In the genomic region with DNA sequence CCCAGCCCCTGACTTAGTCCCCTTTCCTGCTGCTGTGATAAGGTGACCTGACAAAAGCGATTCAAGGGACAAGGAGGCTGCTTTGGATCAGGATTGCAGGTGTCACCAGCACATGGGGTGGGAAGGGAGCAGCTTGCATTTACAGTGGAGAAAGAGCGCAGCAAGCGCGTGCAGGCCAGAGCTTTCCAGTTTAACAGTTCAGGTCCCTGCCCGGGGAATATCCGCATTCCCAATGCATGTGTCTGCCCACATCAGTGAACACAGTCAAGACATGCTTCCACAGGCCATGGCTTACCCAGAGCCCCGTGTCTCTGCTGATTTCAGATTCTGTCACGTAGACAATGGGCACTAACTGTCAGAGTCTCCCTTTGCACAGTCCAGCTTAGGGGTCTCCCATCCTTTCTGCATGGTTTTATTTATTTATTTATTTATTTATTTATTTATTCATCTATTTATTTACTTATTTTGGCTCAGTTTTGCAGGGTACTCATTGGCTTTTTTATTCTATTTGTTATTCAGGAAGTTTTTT, we compare ENCODE assay signal across 32 mouse cellular contexts.
DNase-seq lines count a peak whose midpoint lies in the region; ATAC-seq and TF ChIP-seq lines count a peak whose summit lies in the region.
"Had no signal": no experiment of that assay in that cellular context is flagged by ENCODE, and none has a peak within 500 bp of the region (broad histone marks: within the 10 kb centered on the region; RNA-seq: fewer than 3 reads in every experiment).

No protein-coding gene starts in this region.

- H3K4me2 ChIP-seq in embryonic facial prominence, embryonic 12.5 days (replicated peaks): no peak overlapping the region
- peak overlapping the region; percentile 12; the same call in 1 of the 2 replicates for H3K4me2 ChIP-seq in heart, embryonic 12.5 days
- H3K4me2 ChIP-seq in stomach, postnatal 0 days (replicated peaks; ENCODE audit: low read depth): no peak overlapping the region
- H3K4me2 ChIP-seq: forebrain, embryonic 12.5 days; heart, embryonic 15.5 days; hindbrain, embryonic 13.5 days; limb, embryonic 15.5 days; liver, embryonic 13.5 days; midbrain, embryonic 13.5 days had no signal

- peak; percentile 52; the same call in 1 of the 2 replicates for ATAC-seq in embryonic facial prominence, embryonic 12.5 days (ENCODE audit: insufficient number of reproducible peaks, insufficient read depth, low FRiP score, low TSS enrichment)
- ATAC-seq in heart, embryonic 12.5 days (ENCODE audit: insufficient number of reproducible peaks, low FRiP score): no peak
- ATAC-seq in stomach, postnatal 0 days (ENCODE audit: low FRiP score, low TSS enrichment): peak; percentile 40; the same call in 1 of the 2 replicates
- ATAC-seq: forebrain, postnatal 0 days; inflammation-experienced regulatory T-cells, adult 6 months; lung, postnatal 0 days; midbrain, embryonic 13.5 days had no signal

- no peaks in the 10 kb centered on the region for H3K36me3 ChIP-seq in embryonic facial prominence, embryonic 12.5 days
- H3K36me3 ChIP-seq in embryonic facial prominence, embryonic 10.5 days (replicated peaks): no peaks in the 10 kb centered on the region
- no peaks in the 10 kb centered on the region for H3K36me3 ChIP-seq in heart, embryonic 12.5 days
- H3K36me3 ChIP-seq in stomach, postnatal 0 days (ENCODE audit: control insufficient read depth, insufficient read depth, low read length): no peaks in the 10 kb centered on the region
- H3K36me3 ChIP-seq: forebrain, embryonic 12.5 days; heart, embryonic 15.5 days; hindbrain, embryonic 13.5 days; limb, embryonic 15.5 days; liver, embryonic 13.5 days; midbrain, embryonic 13.5 days had no signal

- TF ChIP-seq CTCF in stomach, postnatal 0 days (IDR thresholded peaks at IDR 0.05; ENCODE audit: low read depth): no peak

- H3K9ac ChIP-seq in embryonic facial prominence, embryonic 12.5 days: no peak overlapping the region
- H3K9ac ChIP-seq in heart, embryonic 12.5 days: no peak overlapping the region
- H3K9ac ChIP-seq in stomach, postnatal 0 days (ENCODE audit: low read length): no peak overlapping the region
- H3K9ac ChIP-seq: forebrain, embryonic 12.5 days; forebrain, postnatal 0 days; heart, embryonic 15.5 days; hindbrain, embryonic 13.5 days; limb, embryonic 15.5 days; liver, embryonic 13.5 days; midbrain, embryonic 13.5 days had no signal

- peaks cover 38% of the 10 kb centered on the region for H3K4me1 ChIP-seq in embryonic facial prominence, embryonic 12.5 days
- peaks cover 56% of the 10 kb centered on the region for H3K4me1 ChIP-seq in embryonic facial prominence, embryonic 10.5 days
- peaks cover 37% of the 10 kb centered on the region for H3K4me1 ChIP-seq in heart, embryonic 12.5 days (replicated peaks)
- H3K4me1 ChIP-seq in stomach, postnatal 0 days (replicated peaks; ENCODE audit: control insufficient read depth, insufficient read depth): peaks cover 6% of the 10 kb centered on the region
- H3K4me1 ChIP-seq: liver, embryonic 13.5 days; megakaryocyte, embryonic 14.5 days had no signal

- no peak overlapping the region for H3K27ac ChIP-seq in embryonic facial prominence, embryonic 12.5 days
- H3K27ac ChIP-seq in embryonic facial prominence, embryonic 10.5 days (replicated peaks): no peak overlapping the region
- peak overlapping the region; percentile 9; the same call in 1 of the 2 replicates for H3K27ac ChIP-seq in heart, embryonic 12.5 days (ENCODE audit: poor library complexity, severe bottlenecking)
- H3K27ac ChIP-seq in stomach, postnatal 0 days (replicated peaks): no peak overlapping the region
- H3K27ac ChIP-seq: forebrain, embryonic 12.5 days; heart, embryonic 15.5 days; hindbrain, embryonic 13.5 days; layer of hippocampus, adult 2 months; limb, embryonic 15.5 days; liver, embryonic 13.5 days; midbrain, embryonic 13.5 days had no signal

- no peaks in the 10 kb centered on the region for H3K9me3 ChIP-seq in embryonic facial prominence, embryonic 12.5 days
- no peaks in the 10 kb centered on the region for H3K9me3 ChIP-seq in embryonic facial prominence, embryonic 10.5 days
- H3K9me3 ChIP-seq in heart, embryonic 12.5 days (replicated peaks): no peaks in the 10 kb centered on the region
- H3K9me3 ChIP-seq in stomach, postnatal 0 days (ENCODE audit: control insufficient read depth, low read length): no peaks in the 10 kb centered on the region
- H3K9me3 ChIP-seq: forebrain, embryonic 12.5 days; heart, embryonic 15.5 days; hindbrain, embryonic 13.5 days; limb, embryonic 15.5 days; liver, embryonic 13.5 days; midbrain, embryonic 13.5 days had no signal

- intact Hi-C loops in heart, postnatal 14 days (cut with DNase I): no loop called here

- no peak overlapping the region for H3K4me3 ChIP-seq in embryonic facial prominence, embryonic 12.5 days
- H3K4me3 ChIP-seq in embryonic facial prominence, embryonic 10.5 days: no peak overlapping the region
- H3K4me3 ChIP-seq in heart, embryonic 12.5 days: no peak overlapping the region
- H3K4me3 ChIP-seq in stomach, postnatal 0 days (ENCODE audit: low read depth, low read length): no peak overlapping the region
- H3K4me3 ChIP-seq: forebrain, embryonic 12.5 days; heart, embryonic 15.5 days; hindbrain, embryonic 13.5 days; layer of hippocampus, adult 2 months; limb, embryonic 15.5 days; liver, embryonic 13.5 days; megakaryocyte, embryonic 14.5 days; midbrain, embryonic 13.5 days had no signal

- DNase-seq in embryonic facial prominence, embryonic 10.5 days (ENCODE audit: low spot score): no peak
- no peak for DNase-seq in heart, postnatal 14 days
- peak; percentile 63 for DNase-seq in urinary bladder, postnatal 14 days (ENCODE audit: low spot score)
- DNase-seq in urinary bladder, postnatal 10 days (ENCODE audit: low spot score): no peak
- DNase-seq in stomach, postnatal 0 days (ENCODE audit: low spot score): no peak
- no peak for DNase-seq in left cerebral cortex, adult 11 months (ENCODE audit: low spot score)
- DNase-seq: adrenal gland, adult 8-10 months; cerebellum, adult 2 months; cerebellum, postnatal 14 days; forebrain, postnatal 0 days; gastrocnemius, postnatal 10 days; heart, postnatal 36 days; kidney, adult 11 months; kidney, postnatal 36 days; left cerebral cortex, postnatal 4 days; liver, embryonic 13.5 days; lung, adult 18-20 months; lung, postnatal 4 days; right cerebral cortex, postnatal 4 days; thymus, postnatal 4 days had no signal

- no peak for TF ChIP-seq EP300 in stomach, postnatal 0 days (optimal IDR thresholded peaks at IDR 0.05)

- no peaks in the 10 kb centered on the region for H3K27me3 ChIP-seq in embryonic facial prominence, embryonic 12.5 days
- no peaks in the 10 kb centered on the region for H3K27me3 ChIP-seq in embryonic facial prominence, embryonic 10.5 days (replicated peaks; ENCODE audit: low read depth, poor library complexity, severe bottlenecking)
- no peaks in the 10 kb centered on the region for H3K27me3 ChIP-seq in heart, embryonic 12.5 days (replicated peaks)
- no peaks in the 10 kb centered on the region for H3K27me3 ChIP-seq in stomach, postnatal 0 days (ENCODE audit: control insufficient read depth, insufficient read depth, low read length)
- H3K27me3 ChIP-seq: CH12.LX; forebrain, embryonic 12.5 days; heart, embryonic 15.5 days; hindbrain, embryonic 13.5 days; megakaryocyte, embryonic 14.5 days had no signal

- WGBS in embryonic facial prominence, embryonic 12.5 days: 75% methylated on average over 8 of the region's 8 CpGs
- 78% methylated on average over 8 of the region's 8 CpGs for WGBS in embryonic facial prominence, embryonic 10.5 days
- WGBS in heart, embryonic 12.5 days: 38% methylated on average over 8 of the region's 8 CpGs
- WGBS in stomach, postnatal 0 days: 75% methylated on average over 8 of the region's 8 CpGs
